Mouse (Mus musculus): ENCODE data around the gene Grin2c.

DNA sequence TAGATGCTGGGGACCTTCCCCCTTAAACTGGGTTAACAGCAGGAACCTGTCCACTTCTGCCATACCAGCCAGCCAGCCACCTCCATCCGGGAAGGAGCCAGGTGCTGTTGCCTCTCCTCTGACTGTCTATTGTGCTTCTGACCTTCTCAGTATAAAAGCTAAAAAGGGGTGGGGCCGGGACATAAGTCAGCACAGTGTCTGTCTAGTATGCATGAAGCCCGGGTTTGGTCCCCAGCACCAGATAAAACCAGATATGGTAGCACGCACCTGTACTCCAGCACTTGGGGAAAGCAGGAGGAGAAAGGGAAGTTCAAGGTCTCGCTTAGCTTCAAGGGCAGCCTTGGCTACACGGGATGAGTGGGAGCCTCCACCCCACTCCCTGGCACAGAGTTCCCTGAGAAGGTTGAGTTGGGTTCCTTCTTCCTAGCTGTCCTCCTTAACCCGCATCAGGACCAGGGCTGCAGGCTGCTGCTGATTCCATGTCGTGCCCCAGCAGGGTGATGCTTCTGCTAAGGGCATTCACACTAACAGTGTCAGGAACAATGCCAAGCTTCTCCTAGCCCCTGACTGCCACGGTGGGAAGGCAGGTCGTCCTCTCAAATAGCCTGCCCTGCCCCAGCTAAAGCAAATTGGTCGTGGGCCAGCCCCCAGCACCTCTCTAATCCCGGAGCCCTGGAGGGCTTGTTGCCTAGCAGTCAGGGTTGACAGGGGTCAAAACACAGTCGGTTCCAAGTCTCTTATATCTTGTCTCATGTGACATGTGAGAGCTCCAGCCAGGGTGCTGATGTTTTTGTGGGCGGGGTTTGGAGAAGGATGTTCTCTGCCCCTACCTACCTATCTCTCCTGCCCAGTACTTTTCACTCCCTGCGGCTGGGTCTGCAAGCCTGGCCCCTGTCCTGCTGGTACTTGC lies 37.8 kb downstream of the Grin2c start:
- no peak for TF ChIP-seq CTCF (IDR thresholded peaks at IDR 0.05; ENCODE audit: extremely low read depth, insufficient read depth, low read length)
- no peak for TF ChIP-seq POLR2A (IDR thresholded peaks at IDR 0.05; ENCODE audit: extremely low read depth, insufficient read depth, low read length)
